Mouse (Mus musculus): ENCODE results near the gene Prrt3. TPM values are rescaled to one million over a fixed set of nuclear protein-coding genes. Genes with fewer than 3 reads are reported as not detected.

Prrt3 gene
- polyA plus RNA-seq, 1 experiment from 2014 or later = 0.52 TPM

DNA sequence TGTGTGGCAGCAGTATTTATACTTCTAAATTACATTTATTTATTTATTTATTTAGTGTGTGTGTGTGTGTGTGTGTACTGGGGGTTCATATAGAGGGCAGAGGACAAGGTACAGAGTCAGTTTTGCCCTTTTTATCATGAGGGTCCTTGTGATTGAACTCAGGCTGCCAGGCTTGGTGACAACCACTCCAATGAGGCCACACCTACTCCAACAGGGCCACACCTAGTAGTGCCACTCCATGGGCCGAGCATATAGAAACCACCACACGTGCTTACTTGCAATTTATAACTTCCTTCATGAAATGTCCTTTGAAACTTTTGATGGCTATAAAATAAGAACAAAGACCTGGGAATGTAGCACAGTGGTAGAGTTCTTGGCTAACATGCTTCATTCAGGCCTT, 28.5 kb downstream of the Prrt3 start:
- no peak for TF ChIP-seq CTCF (IDR thresholded peaks at IDR 0.05; ENCODE audit: low read depth)
- Histone ChIP-seq H3K36me3 (ENCODE audit: control insufficient read depth, insufficient read depth) (0 out of 2 replicates have a peak, but pooled peaks cover 3% of the 10 kb centered on the region), H3K4me2 (replicated peaks; ENCODE audit: low read depth) (no peak overlapping the region), H3K9me3 (ENCODE audit: control insufficient read depth) (no peaks in the 10 kb centered on the region), H3K9ac (ENCODE audit: low read depth, low read length) (no peak overlapping the region), H3K27me3 (replicated peaks; ENCODE audit: control insufficient read depth, insufficient read depth, low read length) (no peaks in the 10 kb centered on the region), H3K4me1 (replicated peaks; ENCODE audit: control insufficient read depth, insufficient read depth, low read length) (peaks cover 3% of the 10 kb centered on the region), H3K27ac (ENCODE audit: low read depth, low read length) (no peak overlapping the region), H3K4me3 (ENCODE audit: low read depth, low read length) (no peak overlapping the region)
- WGBS = 14% methylated on average over 2 of the region's 2 CpGs
- ATAC-seq = peak; percentile 63

DNA sequence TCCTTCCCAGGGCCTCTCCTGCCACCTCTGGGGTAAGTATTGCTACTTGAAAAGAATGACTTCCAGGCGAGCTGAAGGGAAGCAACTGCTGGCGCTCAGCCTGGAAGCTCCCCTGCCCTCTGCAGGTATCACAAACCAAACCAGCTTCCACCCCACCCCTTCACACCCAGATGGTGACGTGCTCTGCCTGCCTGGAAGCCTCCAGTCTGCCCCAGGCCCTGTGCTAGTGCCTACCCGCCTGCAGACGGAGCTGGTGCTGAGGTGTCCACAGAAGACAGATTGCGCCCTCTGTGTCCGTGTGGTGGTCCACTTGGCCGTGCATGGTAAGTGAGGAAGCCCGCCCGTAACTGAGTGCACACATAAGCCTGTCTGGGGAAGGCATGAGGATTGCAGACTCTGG, 29.7 kb downstream of the Prrt3 start:
- 67% methylated on average over 10 of the region's 10 CpGs for WGBS
- ATAC-seq = no peak
- Histone ChIP-seq H3K4me3 (ENCODE audit: low read depth, low read length) (peak overlapping the region; percentile 26; the same call in 1 of the 2 replicates), H3K9me3 (ENCODE audit: control insufficient read depth) (no peaks in the 10 kb centered on the region), H3K9ac (ENCODE audit: low read depth, low read length) (no peak overlapping the region; the same call in 1 of the 2 replicates), H3K4me1 (replicated peaks; ENCODE audit: control insufficient read depth, insufficient read depth, low read length) (peaks cover 3% of the 10 kb centered on the region), H3K36me3 (ENCODE audit: control insufficient read depth, insufficient read depth) (no peaks in the 10 kb centered on the region), H3K27ac (ENCODE audit: low read depth, low read length) (0 out of 2 replicates have a peak overlapping the region, but pooled peaks have one; percentile 41), H3K4me2 (replicated peaks; ENCODE audit: low read depth) (peak overlapping the region; percentile 69), H3K27me3 (replicated peaks; ENCODE audit: control insufficient read depth, insufficient read depth, low read length) (no peaks in the 10 kb centered on the region)
- TF ChIP-seq CTCF (IDR thresholded peaks at IDR 0.05; ENCODE audit: low read depth) = peak; percentile 19; the same call in 1 of the 2 replicates

DNA sequence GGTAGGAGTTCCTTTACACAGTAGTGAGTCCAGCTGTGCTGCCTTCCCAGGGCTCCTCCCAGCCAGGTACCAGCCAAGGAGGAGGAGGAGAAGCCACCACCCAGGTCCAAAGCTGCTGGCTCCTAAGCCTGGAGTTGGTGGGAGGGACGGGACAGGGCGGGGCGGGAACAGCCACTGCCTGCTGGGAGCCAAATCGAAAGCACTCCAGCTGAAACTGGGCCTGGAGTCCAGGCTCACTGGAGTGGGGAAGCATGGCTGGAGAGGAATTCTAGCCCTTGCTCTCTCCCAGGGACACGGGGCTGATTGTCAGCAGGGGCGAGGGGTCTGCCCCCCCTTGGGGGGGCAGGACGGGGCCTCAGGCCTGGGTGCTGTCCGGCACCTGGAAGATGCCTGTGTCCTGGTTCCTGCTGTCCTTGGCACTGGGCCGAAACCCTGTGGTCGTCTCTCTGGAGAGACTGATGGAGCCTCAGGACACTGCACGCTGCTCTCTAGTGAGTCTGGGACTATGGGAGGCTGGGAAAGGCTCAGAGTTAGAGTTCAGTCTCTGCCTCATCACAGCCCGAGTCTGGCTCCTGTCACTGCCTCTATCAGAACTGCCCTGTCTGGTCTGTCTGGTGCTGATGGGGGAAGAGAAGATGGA, 30.3 kb downstream of the Prrt3 start, which contains the start of gene Il17rc:
TSS of gene Il17rc (plus strand) at position 131 of the 640 bp plus-strand sequence.
- Histone ChIP-seq H3K36me3 (ENCODE audit: control insufficient read depth, insufficient read depth) (no peaks in the 10 kb centered on the region), H3K4me1 (replicated peaks; ENCODE audit: control insufficient read depth, insufficient read depth, low read length) (peaks cover 3% of the 10 kb centered on the region; the same call in 1 of the 2 replicates), H3K27me3 (replicated peaks; ENCODE audit: control insufficient read depth, insufficient read depth, low read length) (no peaks in the 10 kb centered on the region), H3K4me3 (ENCODE audit: low read depth, low read length) (peak within 1 kb of the TSS; percentile 26), H3K27ac (ENCODE audit: low read depth, low read length) (peak within 1 kb of the TSS; percentile 41; the same call in 1 of the 2 replicates), H3K9ac (ENCODE audit: low read depth, low read length) (peak within 1 kb of the TSS; percentile 50), H3K9me3 (ENCODE audit: control insufficient read depth) (no peaks in the 10 kb centered on the region), H3K4me2 (replicated peaks; ENCODE audit: low read depth) (peak within 1 kb of the TSS; percentile 69)
- 11% methylated on average over 12 of the region's 12 CpGs for WGBS
- peak; percentile 57 for ATAC-seq
- no peak for TF ChIP-seq CTCF (IDR thresholded peaks at IDR 0.05; ENCODE audit: low read depth)

DNA sequence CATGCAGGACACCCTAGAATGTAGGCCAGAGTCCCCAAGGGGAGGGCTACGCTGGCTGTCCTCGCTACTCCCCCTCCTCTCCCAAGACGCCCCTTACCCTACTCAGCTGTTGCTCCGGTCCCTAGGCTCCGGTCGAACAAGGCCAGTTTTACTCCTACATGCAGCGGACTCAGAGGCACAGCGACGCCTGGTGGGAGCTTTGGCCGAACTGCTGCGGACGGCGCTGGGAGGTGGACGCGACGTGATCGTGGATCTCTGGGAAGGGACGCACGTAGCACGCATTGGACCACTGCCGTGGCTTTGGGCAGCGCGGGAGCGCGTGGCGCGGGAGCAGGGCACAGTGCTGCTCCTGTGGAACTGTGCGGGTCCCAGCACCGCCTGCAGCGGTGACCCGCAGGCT, 32.3 kb downstream of the Prrt3 start:
- peak; percentile 89 for TF ChIP-seq CTCF (IDR thresholded peaks at IDR 0.05; ENCODE audit: low read depth)
- WGBS = 2% methylated on average over 29 of the region's 31 CpGs

DNA sequence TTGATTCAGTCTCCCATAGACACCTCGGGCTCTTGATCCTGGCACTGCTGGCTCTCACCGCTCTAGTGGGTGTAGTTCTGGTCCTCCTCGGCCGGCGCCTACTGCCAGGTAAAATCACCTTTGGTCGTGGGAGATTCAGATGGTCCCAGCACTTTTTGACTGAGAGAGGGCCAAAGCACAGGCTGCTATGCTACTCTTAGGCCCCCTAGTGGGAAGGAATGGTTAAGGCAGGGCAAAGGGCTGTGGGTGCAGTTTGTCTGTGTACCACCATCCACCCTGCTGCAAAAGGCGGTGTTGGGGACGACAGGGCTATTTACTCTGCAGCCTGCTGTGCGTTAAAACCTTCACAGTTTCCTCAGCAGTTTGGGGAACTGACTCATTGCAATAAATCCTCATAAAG, 32.7 kb downstream of the Prrt3 start:
- Histone ChIP-seq H3K4me3 (ENCODE audit: low read depth, low read length) (peak overlapping the region; percentile 39), H3K4me2 (replicated peaks; ENCODE audit: low read depth) (peak overlapping the region; percentile 84), H3K27ac (ENCODE audit: low read depth, low read length) (no peak overlapping the region), H3K9ac (ENCODE audit: low read depth, low read length) (peak overlapping the region; percentile 37; the same call in 1 of the 2 replicates), H3K4me1 (replicated peaks; ENCODE audit: control insufficient read depth, insufficient read depth, low read length) (peaks cover 3% of the 10 kb centered on the region; the same call in 1 of the 2 replicates), H3K27me3 (replicated peaks; ENCODE audit: control insufficient read depth, insufficient read depth, low read length) (no peaks in the 10 kb centered on the region), H3K9me3 (ENCODE audit: control insufficient read depth) (no peaks in the 10 kb centered on the region), H3K36me3 (ENCODE audit: control insufficient read depth, insufficient read depth) (no peaks in the 10 kb centered on the region)
- peak; percentile 61 for ATAC-seq
- 5% methylated on average over 9 of the region's 9 CpGs for WGBS
- peak; percentile 80 for TF ChIP-seq CTCF (IDR thresholded peaks at IDR 0.05; ENCODE audit: low read depth)

More for the DNA sequence above, 32.3 kb downstream of the Prrt3 start:
- H3K36me3 ChIP-seq (ENCODE audit: control insufficient read depth, insufficient read depth) = no peaks in the 10 kb centered on the region
- H3K4me3 ChIP-seq (ENCODE audit: low read depth, low read length) = peak overlapping the region; percentile 39
- H3K4me2 ChIP-seq (replicated peaks; ENCODE audit: low read depth) = peak overlapping the region; percentile 84
- H3K27me3 ChIP-seq (replicated peaks; ENCODE audit: control insufficient read depth, insufficient read depth, low read length) = no peaks in the 10 kb centered on the region
- peak; percentile 62 for ATAC-seq
- no peaks in the 10 kb centered on the region for H3K9me3 ChIP-seq (ENCODE audit: control insufficient read depth)
- no peak overlapping the region for H3K27ac ChIP-seq (ENCODE audit: low read depth, low read length)
- peak overlapping the region; percentile 37 for H3K9ac ChIP-seq (ENCODE audit: low read depth, low read length)
- peaks cover 3% of the 10 kb centered on the region; the same call in 1 of the 2 replicates for H3K4me1 ChIP-seq (replicated peaks; ENCODE audit: control insufficient read depth, insufficient read depth, low read length)

DNA sequence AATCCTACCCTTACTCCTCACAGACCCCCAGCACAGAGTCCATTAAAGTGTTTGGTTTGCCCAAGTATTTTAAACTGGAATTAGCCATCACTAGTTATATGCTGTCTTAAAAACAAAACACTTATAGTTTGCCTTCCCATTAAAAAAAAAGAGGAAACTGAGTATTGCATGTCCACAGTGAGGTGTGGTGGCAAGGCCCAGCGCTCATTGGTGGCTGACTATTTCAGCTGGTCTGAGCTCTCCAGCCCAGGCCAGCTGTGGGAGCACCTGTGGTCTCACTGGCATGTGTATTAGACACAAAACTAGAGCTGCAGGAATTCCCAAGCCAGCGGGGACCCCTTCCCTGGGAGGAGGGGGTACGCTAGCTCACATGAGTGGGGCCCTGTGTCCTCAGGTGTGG, 33.2 kb downstream of the Prrt3 start:
- Histone ChIP-seq H3K9me3 (ENCODE audit: control insufficient read depth) (no peaks in the 10 kb centered on the region), H3K9ac (ENCODE audit: low read depth, low read length) (no peak overlapping the region), H3K4me2 (replicated peaks; ENCODE audit: low read depth) (peak overlapping the region; percentile 84), H3K27ac (ENCODE audit: low read depth, low read length) (no peak overlapping the region), H3K27me3 (replicated peaks; ENCODE audit: control insufficient read depth, insufficient read depth, low read length) (no peaks in the 10 kb centered on the region), H3K36me3 (ENCODE audit: control insufficient read depth, insufficient read depth) (no peaks in the 10 kb centered on the region), H3K4me3 (ENCODE audit: low read depth, low read length) (no peak overlapping the region), H3K4me1 (replicated peaks; ENCODE audit: control insufficient read depth, insufficient read depth, low read length) (0 out of 2 replicates have a peak, but pooled peaks cover 3% of the 10 kb centered on the region)
- WGBS = 67% methylated on average over 3 of the region's 3 CpGs
- ATAC-seq = no peak
- no peak for TF ChIP-seq CTCF (IDR thresholded peaks at IDR 0.05; ENCODE audit: low read depth)
